Mouse (Mus musculus): ENCODE results near the gene Rcl1.

GRCm38 (mm10) chr19:29127331-29127730, 26.2 kb downstream of the Rcl1 start:
- TF ChIP-seq POLR2A (IDR thresholded peaks at IDR 0.05; ENCODE audit: low read depth, low read length), result no peak
- TF ChIP-seq CTCF (IDR thresholded peaks at IDR 0.05; ENCODE audit: borderline replicate concordance, insufficient read depth, low read length), result no peak

Data from embryonic fibroblast, embryonic 13.5 days (primary cell).